Mouse (Mus musculus) CD4-positive, CD25-positive, alpha-beta regulatory T cell, adult 2 months (primary cell): ENCODE measurements around the gene C5ar2.

Experiments used
- DNase-seq: peaks from one replicate; pipeline ENCODE4 v3.0.0-alpha.2; 2012; ENCODE audit warnings: low read depth, low spot score

Gene C5ar2

DNA sequence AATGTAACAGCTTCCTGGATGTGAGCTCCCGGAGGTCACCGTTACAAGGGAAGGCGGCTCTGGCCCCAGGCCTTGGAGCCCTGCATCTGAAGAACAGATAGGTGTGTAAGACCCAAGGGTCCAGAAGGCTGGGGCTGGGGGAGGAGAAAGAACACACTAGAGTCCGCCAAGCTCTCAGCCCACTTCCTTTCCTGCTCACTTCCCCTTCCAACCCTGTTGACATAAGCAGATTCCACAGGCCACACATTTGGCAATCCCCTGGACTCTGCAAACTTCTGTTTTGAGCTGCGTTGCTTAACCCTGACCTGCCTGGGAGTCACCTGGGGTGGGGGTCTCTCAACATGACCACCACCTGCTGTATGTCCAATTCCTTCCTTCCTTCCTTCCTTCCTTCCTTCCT, at the start of gene C5ar2:
Gene C5ar2 (minus strand): TSS at position 88 of the 400 bp plus-strand sequence.
- no peak for DNase-seq

DNA sequence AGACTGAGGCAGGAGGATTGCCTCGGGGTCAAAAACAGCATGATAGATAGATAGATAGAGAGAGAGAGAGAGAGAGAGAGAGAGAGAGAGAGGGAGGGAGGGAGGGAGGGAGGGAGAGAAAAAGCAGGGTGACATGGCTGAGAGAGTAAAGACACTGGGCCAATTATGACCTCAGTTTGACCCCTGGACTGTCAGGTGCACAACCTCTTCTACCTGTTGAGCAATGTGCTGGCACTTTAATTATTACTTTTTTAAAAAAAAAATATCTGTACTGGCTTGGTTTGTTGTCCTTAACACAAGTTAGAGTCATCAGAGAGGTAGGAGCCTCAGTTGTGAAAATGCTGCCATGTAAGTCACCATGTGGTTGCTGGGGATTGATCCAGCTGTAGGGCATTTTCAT, 43.8 kb upstream of the C5ar2 start:
- DNase-seq = no peak

GRCm38 (mm10) chr7:16287016-16287415, 43.1 kb upstream of the C5ar2 start:
- peak; percentile 37 for DNase-seq

- DNase-seq = peak; percentile 98
These were observed 42.3 kb upstream of the C5ar2 start, which contains the start of gene Ccdc9 for GRCm38 (mm10) chr7:16286026-16286961. Gene Ccdc9 (minus strand): TSS chr7:16286795.

DNA sequence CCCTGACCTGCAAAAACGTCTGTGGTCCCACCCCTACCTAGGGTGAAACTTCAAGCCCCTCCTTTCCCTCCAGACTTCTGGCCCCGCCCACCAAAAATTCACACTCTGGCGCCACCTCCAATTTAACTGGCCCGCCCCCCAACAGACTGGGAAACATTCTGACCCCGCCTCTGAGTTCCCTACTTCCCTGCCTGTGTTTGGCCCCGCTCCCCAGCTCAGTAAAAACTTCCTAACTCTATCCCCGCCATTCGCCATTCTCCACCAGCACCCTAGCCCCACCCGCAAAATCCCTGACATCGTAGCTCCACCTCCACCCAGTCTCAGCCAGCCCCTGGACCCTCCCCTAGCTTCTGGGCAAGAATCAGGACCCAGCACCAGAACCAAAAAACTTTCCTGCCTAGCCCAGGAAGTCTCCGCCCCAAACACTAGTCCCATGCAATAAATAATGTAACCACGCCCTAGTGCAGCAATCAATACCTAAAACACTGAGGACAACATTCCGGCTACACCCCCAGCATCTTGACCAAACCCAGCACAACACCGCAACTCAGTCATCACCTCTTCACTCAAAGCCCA, 41.6 kb upstream of the C5ar2 start:
- DNase-seq = peak; percentile 68

GRCm38 (mm10) chr7:16284904-16285303, 41.0 kb upstream of the C5ar2 start:
- DNase-seq = no peak

DNA sequence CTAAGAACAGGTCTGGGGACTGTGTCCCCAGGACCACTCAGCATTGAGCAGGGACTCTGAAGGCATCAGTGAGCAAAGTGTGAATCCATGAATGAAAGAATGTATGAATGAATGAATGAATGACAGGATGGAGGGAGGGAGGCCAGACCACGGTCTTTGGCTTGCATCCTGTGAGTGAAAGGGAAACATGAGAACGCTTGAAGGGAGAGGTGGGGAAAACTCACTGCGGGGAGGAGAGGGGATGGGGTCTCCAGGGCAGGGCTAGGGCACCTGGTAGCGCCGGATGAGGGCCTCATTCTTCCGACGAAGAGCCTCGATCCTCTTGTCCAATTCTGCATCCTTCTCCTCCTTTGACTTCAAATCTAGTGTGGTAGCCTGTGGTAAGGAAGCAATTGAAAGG, 40.0 kb upstream of the C5ar2 start:
- DNase-seq = no peak

DNA sequence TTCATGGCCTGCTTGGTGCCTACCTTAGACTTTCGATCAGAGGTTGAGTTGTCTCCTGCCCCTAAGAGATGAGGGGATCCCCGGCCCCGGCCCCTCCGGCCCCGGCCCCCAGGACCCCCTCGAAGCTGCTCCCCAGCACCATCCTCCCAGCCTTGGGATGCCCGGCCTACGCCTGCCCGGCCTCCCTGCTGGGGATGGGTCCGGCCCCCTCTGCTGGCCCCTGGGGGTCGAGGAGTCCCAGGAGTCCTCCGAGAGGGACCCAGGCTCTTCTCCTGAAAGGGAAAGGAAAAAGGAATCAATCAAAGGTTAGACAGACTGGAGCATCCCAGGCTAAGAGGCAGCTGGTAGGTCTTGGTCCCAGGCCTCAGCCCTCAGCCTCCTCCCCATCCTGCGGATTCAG, 38.4 kb upstream of the C5ar2 start:
- no peak for DNase-seq

DNA sequence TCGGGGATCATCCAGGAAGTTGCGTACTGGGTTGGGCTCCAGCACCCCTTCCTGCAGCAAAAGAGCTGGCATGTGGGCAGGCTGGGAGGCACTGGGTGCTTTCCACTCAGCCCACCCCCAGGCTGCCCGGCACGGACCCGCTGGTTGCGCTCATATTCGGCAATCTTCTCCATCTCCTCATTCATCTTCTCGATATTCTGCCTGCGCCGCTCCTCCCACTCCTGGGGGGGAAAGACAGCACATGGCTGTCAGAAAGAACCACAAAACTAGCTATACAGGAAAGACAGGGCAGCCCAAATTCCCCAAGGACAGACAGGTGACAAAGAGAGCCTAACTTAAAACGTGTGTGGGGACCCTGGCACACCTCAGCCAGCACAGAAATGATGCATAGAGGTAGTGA, 36.8 kb upstream of the C5ar2 start:
- DNase-seq = no peak

- DNase-seq = no peak
These were observed 31.3 kb upstream of the C5ar2 start for GRCm38 (mm10) chr7:16274922-16275890.

DNA sequence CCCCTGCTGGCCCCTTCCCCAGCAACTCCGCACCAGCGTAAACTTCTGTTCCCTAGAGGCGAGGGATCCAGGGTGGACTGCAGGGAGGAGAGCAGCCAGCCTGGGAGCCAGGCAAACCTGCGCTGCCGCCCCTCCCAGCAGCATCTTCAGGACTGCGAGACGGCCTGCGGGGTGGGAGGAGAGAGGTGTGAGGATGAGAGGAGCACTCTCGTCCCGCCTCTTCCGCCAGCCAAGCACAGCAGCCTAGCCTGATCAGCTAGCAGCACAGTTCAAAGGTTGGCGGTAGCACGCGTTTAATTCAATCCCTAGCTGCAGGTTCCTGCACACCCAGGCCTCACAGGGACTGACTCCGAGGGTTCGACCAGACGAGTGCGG, 29.8 kb upstream of the C5ar2 start:
- peak; percentile 92 for DNase-seq

- peak; percentile 96 for DNase-seq
These were observed 29.3 kb upstream of the C5ar2 start, which contains the start of gene Inafm1 for GRCm38 (mm10) chr7:16273081-16273765. Gene Inafm1 (minus strand): TSS chr7:16273617.

DNA sequence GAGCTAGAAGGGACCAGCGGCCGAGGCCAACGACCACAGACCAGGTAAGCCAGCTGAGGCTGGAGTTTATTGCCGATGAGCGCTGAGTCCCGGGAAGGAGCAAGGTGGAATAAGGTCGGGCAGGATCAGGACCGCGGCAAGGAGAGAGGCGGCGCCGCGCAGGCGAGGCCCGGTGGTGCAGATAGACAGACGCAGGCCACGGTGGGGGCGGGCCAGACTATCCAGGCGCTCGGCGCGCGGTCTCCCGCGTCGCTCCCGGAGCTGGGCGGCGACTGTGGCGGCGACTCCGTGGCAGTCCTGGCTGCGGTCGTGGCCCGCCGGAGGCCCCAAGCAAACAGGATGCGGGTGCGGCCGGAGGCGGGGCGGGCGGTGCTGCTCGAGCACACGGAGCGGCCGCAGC, 28.7 kb upstream of the C5ar2 start:
- DNase-seq = peak; percentile 81

DNA sequence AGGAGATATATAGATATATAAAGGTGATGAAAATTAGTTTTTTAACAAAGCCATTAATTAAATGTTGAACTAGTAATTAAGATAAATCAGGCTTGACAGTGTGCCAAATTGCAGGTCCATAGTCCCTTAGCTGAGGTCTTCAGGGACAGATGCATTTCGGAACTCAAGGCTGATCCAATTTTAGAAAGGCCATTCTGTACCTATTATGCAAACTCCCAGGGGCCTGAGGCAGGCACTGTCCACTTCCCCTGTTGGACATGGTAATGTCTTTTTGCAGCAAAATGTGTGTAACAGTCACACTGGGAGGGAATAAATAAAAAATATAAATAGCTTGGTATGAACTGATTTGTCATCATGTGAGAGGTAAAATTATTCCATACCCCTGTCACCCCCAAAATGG, 27.2 kb upstream of the C5ar2 start:
- DNase-seq = no peak

DNA sequence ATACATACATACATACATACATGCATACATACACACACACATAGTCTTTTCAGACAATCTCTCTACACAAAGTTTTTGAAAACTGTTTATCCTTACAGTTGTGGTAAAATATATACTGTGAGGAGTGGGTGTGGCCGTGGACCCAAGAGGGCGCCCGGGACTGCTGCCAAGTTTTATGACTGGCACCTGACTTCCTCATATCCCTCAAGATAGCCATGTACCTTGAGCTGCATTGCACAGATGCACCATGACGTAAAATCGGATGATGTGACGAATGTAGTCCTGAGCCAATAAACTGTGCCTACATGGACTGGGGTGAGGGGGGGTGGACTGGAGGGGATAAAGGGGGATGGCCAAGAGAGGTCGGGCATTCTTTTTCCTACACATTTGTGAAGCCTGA, 22.6 kb upstream of the C5ar2 start:
- DNase-seq = peak; percentile 13

- DNase-seq = no peak
These were observed 21.9 kb upstream of the C5ar2 start for GRCm38 (mm10) chr7:16265856-16266255.

- DNase-seq = peak; percentile 13
These were observed 19.9 kb upstream of the C5ar2 start for GRCm38 (mm10) chr7:16263843-16264242.

DNA sequence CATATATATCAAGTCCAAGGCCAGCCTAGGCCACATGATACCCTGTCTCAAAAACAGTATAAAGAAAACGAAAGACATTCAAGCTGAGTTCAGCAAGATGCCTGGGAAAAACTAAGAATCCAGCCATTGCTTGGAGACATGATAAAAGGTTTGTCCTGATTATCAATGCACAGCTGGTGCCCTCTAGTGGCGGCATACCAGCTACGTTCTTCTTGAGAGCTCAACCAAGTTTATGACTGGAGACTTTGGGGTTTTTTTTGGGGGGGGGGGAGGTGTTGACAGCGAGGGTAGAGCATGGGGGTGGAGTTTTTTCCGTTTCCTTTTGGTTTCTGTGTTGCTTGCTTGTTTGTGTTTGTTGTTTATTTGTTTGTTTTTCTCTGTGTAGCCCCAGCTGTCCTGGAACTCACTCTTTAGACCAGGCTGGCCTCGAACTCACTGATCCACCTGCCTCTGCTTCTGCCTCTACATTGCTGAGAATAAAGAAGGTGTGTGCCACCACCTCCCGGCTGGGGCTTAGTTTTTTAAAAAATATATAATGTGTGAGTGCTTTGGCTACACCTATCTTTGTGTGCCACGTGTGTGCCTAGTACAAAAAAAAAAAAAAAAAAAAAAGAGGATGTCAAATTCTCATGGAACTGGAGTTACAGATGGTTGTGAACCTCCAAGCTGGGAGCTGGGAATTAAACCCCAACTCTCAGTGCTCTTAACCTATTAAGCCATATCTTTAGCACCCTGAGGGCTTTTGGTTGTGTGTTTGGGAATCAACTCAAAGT, 19.2 kb upstream of the C5ar2 start:
- peak; percentile 92 for DNase-seq

DNA sequence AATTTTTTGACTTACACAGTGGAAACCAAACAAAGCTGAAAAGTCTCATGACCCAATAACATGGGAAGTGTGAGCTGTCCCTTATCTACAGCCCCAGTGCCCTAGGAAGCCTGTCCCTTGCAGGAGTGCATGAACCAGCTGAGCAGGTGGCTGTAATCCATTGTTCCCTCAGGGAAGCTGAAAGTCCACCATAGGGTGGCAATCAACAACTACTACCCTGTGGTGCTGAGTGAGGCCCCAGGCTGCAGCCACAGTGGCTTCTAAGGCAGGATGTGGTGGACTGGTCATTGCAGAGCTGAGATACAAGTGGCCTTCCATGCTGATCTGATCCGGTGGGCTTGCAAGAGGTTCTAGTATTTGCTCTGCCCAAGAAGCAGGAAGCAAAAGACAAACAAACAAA, 17.1 kb upstream of the C5ar2 start:
- no peak for DNase-seq

DNA sequence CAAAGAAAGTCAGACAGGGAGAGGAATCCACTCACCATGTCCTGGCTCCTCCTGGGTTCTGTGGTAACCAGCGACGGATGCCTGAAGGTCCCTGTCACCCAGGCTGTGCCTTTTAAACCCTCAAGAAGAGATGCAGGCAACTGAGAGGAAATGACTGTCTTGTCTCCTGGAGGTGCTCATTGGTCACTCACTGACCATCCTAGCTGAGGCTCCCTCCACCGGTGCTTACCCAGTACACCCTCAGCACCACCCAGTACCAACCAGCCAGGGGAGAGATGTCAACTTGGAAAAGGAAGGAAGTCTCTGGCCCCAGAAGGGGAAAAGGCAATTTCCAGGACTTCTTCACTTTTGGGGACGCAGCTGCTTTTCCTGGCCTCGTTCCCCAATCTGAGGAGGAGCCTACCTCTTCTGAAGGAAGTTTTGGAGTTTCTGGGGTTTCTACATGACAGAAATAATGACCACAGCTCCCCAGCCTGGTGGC, 15.2 kb upstream of the C5ar2 start, which contains the start of gene C5ar1:
Gene C5ar1 (minus strand): TSS at position 431 of the 481 bp plus-strand sequence.
- no peak for DNase-seq
